Mouse (Mus musculus): Measurements from ENCODE around the gene Cirbp.

Cirbp gene

GRCm38 (mm10) chr10:80174705-80175104, 8.9 kb downstream of the Cirbp start:
- peaks cover 17% of the 10 kb centered on the region for H3K27me3 ChIP-seq (ENCODE audit: insufficient read depth, low read length)
- H3K4me1 ChIP-seq (replicated peaks; ENCODE audit: low read depth, low read length), result peaks cover 66% of the 10 kb centered on the region
- H3K9me3 ChIP-seq (ENCODE audit: low read length), result no peaks in the 10 kb centered on the region
- H3K36me3 ChIP-seq (ENCODE audit: insufficient read depth, low read length), result peaks cover 46% of the 10 kb centered on the region
- no peak overlapping the region for H3K4me3 ChIP-seq (replicated peaks; ENCODE audit: low read length)
- no peak for TF ChIP-seq NANOG (IDR thresholded peaks at IDR 0.05; ENCODE audit: borderline replicate concordance, low read length)
- peak; percentile 44 for TF ChIP-seq CTCF (conservative IDR thresholded peaks at IDR 0.05; ENCODE audit: low read length)

GRCm38 (mm10) chr10:80175536-80176269, 9.9 kb downstream of the Cirbp start:
- H3K9me3 ChIP-seq (ENCODE audit: low read length), result no peaks in the 10 kb centered on the region
- peaks cover 27% of the 10 kb centered on the region for H3K27me3 ChIP-seq (ENCODE audit: insufficient read depth, low read length)
- peaks cover 36% of the 10 kb centered on the region for H3K36me3 ChIP-seq (ENCODE audit: insufficient read depth, low read length)
- H3K4me1 ChIP-seq (replicated peaks; ENCODE audit: low read depth, low read length), result peaks cover 65% of the 10 kb centered on the region
- H3K4me3 ChIP-seq (replicated peaks; ENCODE audit: low read length), result no peak overlapping the region
- TF ChIP-seq NANOG (IDR thresholded peaks at IDR 0.05; ENCODE audit: borderline replicate concordance, low read length), result no peak
- TF ChIP-seq CTCF (conservative IDR thresholded peaks at IDR 0.05; ENCODE audit: low read length), result peak; percentile 54
- TF ChIP-seq POU5F1 (IDR thresholded peaks at IDR 0.05; ENCODE audit: borderline replicate concordance, low read length), result no peak

- peaks cover 34% of the 10 kb centered on the region for H3K27me3 ChIP-seq (ENCODE audit: insufficient read depth, low read length)
- no peak for TF ChIP-seq POU5F1 (IDR thresholded peaks at IDR 0.05; ENCODE audit: borderline replicate concordance, low read length)
- TF ChIP-seq CTCF (conservative IDR thresholded peaks at IDR 0.05; ENCODE audit: low read length), result no peak
- TF ChIP-seq NANOG (IDR thresholded peaks at IDR 0.05; ENCODE audit: borderline replicate concordance, low read length), result no peak
- no peak overlapping the region for H3K4me3 ChIP-seq (replicated peaks; ENCODE audit: low read length)
- H3K36me3 ChIP-seq (ENCODE audit: insufficient read depth, low read length), result peaks cover 30% of the 10 kb centered on the region
- peaks cover 59% of the 10 kb centered on the region for H3K4me1 ChIP-seq (replicated peaks; ENCODE audit: low read depth, low read length)
- H3K9me3 ChIP-seq (ENCODE audit: low read length), result no peaks in the 10 kb centered on the region
Observed at GRCm38 (mm10) chr10:80176270-80176834, 10.6 kb downstream of the Cirbp start.

GRCm38 (mm10) chr10:80177441-80178279, 11.9 kb downstream of the Cirbp start:
- H3K36me3 ChIP-seq (ENCODE audit: insufficient read depth, low read length), result peaks cover 18% of the 10 kb centered on the region; the same call in 1 of the 2 replicates
- TF ChIP-seq NANOG (IDR thresholded peaks at IDR 0.05; ENCODE audit: borderline replicate concordance, low read length), result no peak
- TF ChIP-seq CTCF (conservative IDR thresholded peaks at IDR 0.05; ENCODE audit: low read length), result no peak
- TF ChIP-seq POU5F1 (IDR thresholded peaks at IDR 0.05; ENCODE audit: borderline replicate concordance, low read length), result no peak
- no peaks in the 10 kb centered on the region for H3K9me3 ChIP-seq (ENCODE audit: low read length)
- H3K27me3 ChIP-seq (ENCODE audit: insufficient read depth, low read length), result peaks cover 47% of the 10 kb centered on the region
- H3K4me3 ChIP-seq (replicated peaks; ENCODE audit: low read length), result no peak overlapping the region
- peaks cover 55% of the 10 kb centered on the region for H3K4me1 ChIP-seq (replicated peaks; ENCODE audit: low read depth, low read length)

GRCm38 (mm10) chr10:80179068-80180051, 13.6 kb downstream of the Cirbp start, which contains the start of gene Efna2:
TSS of gene Efna2 (plus strand) at chr10:80179482.
- H3K4me1 ChIP-seq (replicated peaks; ENCODE audit: low read depth, low read length), result peaks cover 44% of the 10 kb centered on the region
- TF ChIP-seq NANOG (IDR thresholded peaks at IDR 0.05; ENCODE audit: borderline replicate concordance, low read length) (no peak), POU5F1 (IDR thresholded peaks at IDR 0.05; ENCODE audit: borderline replicate concordance, low read length) (no peak), CTCF (conservative IDR thresholded peaks at IDR 0.05; ENCODE audit: low read length) (no peak)
- H3K36me3 ChIP-seq (ENCODE audit: insufficient read depth, low read length), result peaks cover 15% of the 10 kb centered on the region; the same call in 1 of the 2 replicates
- no peaks in the 10 kb centered on the region for H3K9me3 ChIP-seq (ENCODE audit: low read length)
- peak within 1 kb of the TSS; percentile 82 for H3K4me3 ChIP-seq (replicated peaks; ENCODE audit: low read length)
- peaks cover 58% of the 10 kb centered on the region for H3K27me3 ChIP-seq (ENCODE audit: insufficient read depth, low read length)

GRCm38 (mm10) chr10:80180288-80180687, 14.5 kb downstream of the Cirbp start:
- H3K9me3 ChIP-seq (ENCODE audit: low read length), result no peaks in the 10 kb centered on the region
- peaks cover 10% of the 10 kb centered on the region; the same call in 1 of the 2 replicates for H3K36me3 ChIP-seq (ENCODE audit: insufficient read depth, low read length)
- peaks cover 64% of the 10 kb centered on the region for H3K27me3 ChIP-seq (ENCODE audit: insufficient read depth, low read length)
- TF ChIP-seq POU5F1 (IDR thresholded peaks at IDR 0.05; ENCODE audit: borderline replicate concordance, low read length), result no peak
- TF ChIP-seq NANOG (IDR thresholded peaks at IDR 0.05; ENCODE audit: borderline replicate concordance, low read length), result no peak
- TF ChIP-seq CTCF (conservative IDR thresholded peaks at IDR 0.05; ENCODE audit: low read length), result no peak
- peak overlapping the region; percentile 82 for H3K4me3 ChIP-seq (replicated peaks; ENCODE audit: low read length)
- peaks cover 43% of the 10 kb centered on the region for H3K4me1 ChIP-seq (replicated peaks; ENCODE audit: low read depth, low read length)

GRCm38 (mm10) chr10:80180823-80181222, 15.0 kb downstream of the Cirbp start:
- peaks cover 46% of the 10 kb centered on the region for H3K4me1 ChIP-seq (replicated peaks; ENCODE audit: low read depth, low read length)
- TF ChIP-seq NANOG (IDR thresholded peaks at IDR 0.05; ENCODE audit: borderline replicate concordance, low read length) (no peak), CTCF (conservative IDR thresholded peaks at IDR 0.05; ENCODE audit: low read length) (no peak)

More at GRCm38 (mm10) chr10:80180823-80181222, 15.0 kb downstream of the Cirbp start:
- Histone ChIP-seq H3K27me3 (ENCODE audit: insufficient read depth, low read length) (peaks cover 65% of the 10 kb centered on the region), H3K4me3 (replicated peaks; ENCODE audit: low read length) (no peak overlapping the region), H3K36me3 (ENCODE audit: insufficient read depth, low read length) (peaks cover 10% of the 10 kb centered on the region; the same call in 1 of the 2 replicates), H3K9me3 (ENCODE audit: low read length) (no peaks in the 10 kb centered on the region)

Measured in E14TG2a.4 (cell line).